Mouse (Mus musculus) midbrain, postnatal 0 days (tissue): ENCODE measurements around the gene Arhgap20. TPM values are rescaled to one million over a fixed set of nuclear protein-coding genes. Genes with fewer than 3 reads are reported as not detected.

Source experiments
- ATAC-seq: fragments of 200-750 bp; cut with Nextera tagmentation; 2 replicates; pipeline ENCODE4 v1.8.0; 2017; ENCODE audit warnings: moderate number of reproducible peaks, mild to moderate bottlenecking, moderate TSS enrichment, moderate library complexity; ENCODE audit not compliant: low FRiP score
- DNase-seq: peaks from one replicate; pipeline ENCODE4 v3.0.0-alpha.2; 2015; ENCODE audit warnings: low spot score
- H3K27ac ChIP-seq: fragments of 300-500 bp; sonication (generic); 2 replicates; pipeline ENCODE4 v1.5.1; 2014; ENCODE audit warnings: low read depth, mild to moderate bottlenecking, low read length, mixed read lengths
- H3K27me3 ChIP-seq: fragments of 300-500 bp; sonication (generic); 2 replicates; pipeline ENCODE4 v1.6.1; 2014; ENCODE audit warnings: low read length, control low read depth, mixed read lengths; ENCODE audit not compliant: insufficient read depth
- H3K36me3 ChIP-seq: fragments of 300-500 bp; sonication (generic); 2 replicates; pipeline ENCODE4 v1.6.1; 2014; ENCODE audit warnings: low read length, control low read depth, mixed read lengths; ENCODE audit not compliant: insufficient read depth
- H3K4me1 ChIP-seq: fragments of 300-500 bp; sonication (generic); 2 replicates; pipeline ENCODE4 v1.6.1; 2014; ENCODE audit warnings: mild to moderate bottlenecking, control low read depth, antibody characterized with exemption, low read length, mixed read lengths; ENCODE audit not compliant: insufficient read depth
- H3K4me2 ChIP-seq: fragments of 300-500 bp; sonication (generic); 2 replicates; pipeline ENCODE4 v1.6.1; 2014; ENCODE audit warnings: low read depth, mild to moderate bottlenecking, low read length, mixed read lengths; ENCODE audit not compliant: poor library complexity, severe bottlenecking
- H3K4me3 ChIP-seq: fragments of 300-500 bp; sonication (generic); 2 replicates; pipeline ENCODE4 v1.5.1; 2014; ENCODE audit warnings: low read depth, mild to moderate bottlenecking, low read length, moderate library complexity
- H3K9ac ChIP-seq: fragments of 300-500 bp; sonication (generic); replicated peaks from 2 replicates; pipeline ENCODE4 v1.6.1; 2014; ENCODE audit warnings: mild to moderate bottlenecking, low read length, moderate library complexity, mixed read lengths; ENCODE audit not compliant: poor library complexity, severe bottlenecking
- H3K9me3 ChIP-seq: fragments of 300-500 bp; sonication (generic); 2 replicates; pipeline ENCODE4 v1.6.1; 2016; ENCODE audit warnings: low read length, control low read depth
- CTCF ChIP-seq: IDR thresholded peaks from 2 replicates; pipeline ENCODE4 v1.5.1; 2016; ENCODE audit warnings: antibody characterized with exemption, mild to moderate bottlenecking
- WGBS: fragments of 180-500 bp; shearing (Covaris S2); extraction: QIAGEN DNeasy Blood & Tissue Kit; methylation state at CpG from one replicate; pipeline ENCODE4 v1.1.7; 2014; 5-methylcytosine and 5-hydroxymethylcytosine counted together
- polyA plus RNA-seq: library from polyadenylated mRNA; unstranded; fragments of >200 nt; fragmentation: Nextera tagmentation; extraction: Ambion mirVana; gene quantifications from 2 replicates; pipeline ENCODE4 v1.2.1, GENCODE M21; 2015
- total RNA-seq: library from RNA; depleted of rRNA; stranded (reverse); fragments of >200 nt; gene quantifications from 2 replicates; pipeline ENCODE4 v1.2.3, GENCODE M21; 2014

Gene Arhgap20
- total and polyA plus RNA-seq, 2 experiments from 2014 or later: 28.2 to 36.1 TPM

GRCm38 (mm10) chr9:51787380-51787779, 22.2 kb downstream of the Arhgap20 start:
- no peak for ATAC-seq
- no peak overlapping the region for H3K27ac ChIP-seq
- WGBS: 35% methylated on average over 6 of the region's 6 CpGs
- no peak overlapping the region for H3K9ac ChIP-seq
- no peaks in the 10 kb centered on the region for H3K4me1 ChIP-seq
- no peaks in the 10 kb centered on the region for H3K36me3 ChIP-seq
- no peaks in the 10 kb centered on the region for H3K9me3 ChIP-seq
- H3K27me3 ChIP-seq: no peaks in the 10 kb centered on the region
- peak; percentile 50 for TF ChIP-seq CTCF
- no peak overlapping the region for H3K4me2 ChIP-seq
- H3K4me3 ChIP-seq: no peak overlapping the region
- peak; percentile 32 for DNase-seq

GRCm38 (mm10) chr9:51788466-51788865, 23.3 kb downstream of the Arhgap20 start:
- DNase-seq (no peak), ATAC-seq (no peak)
- no peak overlapping the region for H3K27ac ChIP-seq
- no peaks in the 10 kb centered on the region for H3K27me3 ChIP-seq
- no peaks in the 10 kb centered on the region for H3K4me1 ChIP-seq
- no peak overlapping the region for H3K4me2 ChIP-seq
- H3K9ac ChIP-seq: no peak overlapping the region
- H3K36me3 ChIP-seq: no peaks in the 10 kb centered on the region
- 67% methylated on average over 1 of the region's 1 CpGs for WGBS
- TF ChIP-seq CTCF: no peak
- no peak overlapping the region for H3K4me3 ChIP-seq
- H3K9me3 ChIP-seq: no peaks in the 10 kb centered on the region

GRCm38 (mm10) chr9:51795206-51795605, 30.1 kb downstream of the Arhgap20 start:
- Histone ChIP-seq H3K9ac (no peak overlapping the region), H3K27ac (no peak overlapping the region), H3K36me3 (no peaks in the 10 kb centered on the region), H3K4me2 (no peak overlapping the region), H3K9me3 (no peaks in the 10 kb centered on the region), H3K4me3 (no peak overlapping the region), H3K4me1 (no peaks in the 10 kb centered on the region), H3K27me3 (no peaks in the 10 kb centered on the region)
- TF ChIP-seq CTCF: no peak
- DNase-seq (no peak), ATAC-seq (no peak)
- WGBS: 46% methylated on average over 6 of the region's 6 CpGs

- Histone ChIP-seq H3K9me3 (no peaks in the 10 kb centered on the region), H3K4me1 (no peaks in the 10 kb centered on the region), H3K4me2 (no peak overlapping the region), H3K27me3 (no peaks in the 10 kb centered on the region), H3K4me3 (no peak overlapping the region), H3K36me3 (no peaks in the 10 kb centered on the region), H3K9ac (no peak overlapping the region), H3K27ac (no peak overlapping the region)
- ATAC-seq (no peak), DNase-seq (no peak)
- TF ChIP-seq CTCF: no peak
- WGBS: 88% methylated on average over 5 of the region's 5 CpGs
Measured at GRCm38 (mm10) chr9:51798251-51798650, 33.1 kb downstream of the Arhgap20 start.

- TF ChIP-seq CTCF: no peak
Measured at GRCm38 (mm10) chr9:51799156-51799555, 34.0 kb downstream of the Arhgap20 start.

GRCm38 (mm10) chr9:51807272-51807671, 42.1 kb downstream of the Arhgap20 start:
- Histone ChIP-seq H3K9ac (no peak overlapping the region), H3K36me3 (no peaks in the 10 kb centered on the region), H3K9me3 (no peaks in the 10 kb centered on the region), H3K4me3 (no peak overlapping the region), H3K27me3 (no peaks in the 10 kb centered on the region), H3K4me2 (no peak overlapping the region), H3K27ac (no peak overlapping the region), H3K4me1 (no peaks in the 10 kb centered on the region)
- ATAC-seq: no peak
- 82% methylated on average over 3 of the region's 3 CpGs for WGBS
- no peak for TF ChIP-seq CTCF
- no peak for DNase-seq

More at GRCm38 (mm10) chr9:51799156-51799555, 34.0 kb downstream of the Arhgap20 start:
- H3K4me3 ChIP-seq: no peak overlapping the region
- no peaks in the 10 kb centered on the region for H3K27me3 ChIP-seq
- H3K36me3 ChIP-seq: no peaks in the 10 kb centered on the region
- H3K4me2 ChIP-seq: no peak overlapping the region
- 86% methylated on average over 9 of the region's 9 CpGs for WGBS
- no peak for DNase-seq
- no peak overlapping the region for H3K9ac ChIP-seq
- H3K27ac ChIP-seq: no peak overlapping the region
- no peaks in the 10 kb centered on the region for H3K4me1 ChIP-seq
- no peaks in the 10 kb centered on the region for H3K9me3 ChIP-seq
- no peak for ATAC-seq
